Mouse (Mus musculus) inflammation-experienced regulatory T-cells, adult 6 months (primary cell): Measurements from ENCODE around the gene Tmprss15. TPM values are rescaled to one million over a fixed set of nuclear protein-coding genes. Genes with fewer than 3 reads are reported as not detected.

Experiments
- polyA plus RNA-seq, 3 experiments: library from polyadenylated mRNA; unstranded; fragments of 100-300 nt; shearing (Covaris generic); gene quantifications; one replicate each; pipeline ENCODE4 v1.2.1; 2017

Tmprss15 gene
- polyA plus RNA-seq, 3 experiments from 2014 or later: not detected

Other genes starting within 250 kb of the Tmprss15 start
- gene Chodl, start 160.1 kb downstream of the Tmprss15 start, polyA plus RNA-seq: not detected